Mouse (Mus musculus) ES-Bruce4 (cell line): ENCODE measurements around the gene Iqcd. TPM values are rescaled to one million over a fixed set of nuclear protein-coding genes. Genes with fewer than 3 reads are reported as not detected.

Experiments used
- H3K27ac ChIP-seq: 2 replicates; pipeline ENCODE4 v1.5.1; 2012; ENCODE audit warnings: low read length, inconsistent platforms; ENCODE audit not compliant: insufficient read depth
- H3K27me3 ChIP-seq: 2 replicates; pipeline ENCODE4 v1.6.1; 2012; ENCODE audit warnings: mild to moderate bottlenecking, low read length, inconsistent platforms; ENCODE audit not compliant: control insufficient read depth, poor library complexity, insufficient read depth, severe bottlenecking
- H3K36me3 ChIP-seq: 2 replicates; pipeline ENCODE4 v1.6.1; 2012; ENCODE audit warnings: inconsistent platforms, mild to moderate bottlenecking, low read length, moderate library complexity; ENCODE audit not compliant: control insufficient read depth, poor library complexity, insufficient read depth, severe bottlenecking
- H3K4me1 ChIP-seq: one replicate; pipeline ENCODE4 v1.8.1; 2011; ENCODE audit warnings: low read length; ENCODE audit not compliant: control insufficient read depth, insufficient read depth
- H3K4me3 ChIP-seq: 2 replicates; pipeline ENCODE4 v1.5.1; 2011; ENCODE audit warnings: low read depth, mild to moderate bottlenecking, low read length
- H3K9ac ChIP-seq: 2 replicates; pipeline ENCODE4 v1.6.1; 2012; ENCODE audit warnings: low read depth, mild to moderate bottlenecking, inconsistent platforms; ENCODE audit not compliant: poor library complexity, severe bottlenecking
- H3K9me3 ChIP-seq: replicated peaks from 2 replicates; pipeline ENCODE4 v1.6.1; 2012; ENCODE audit warnings: mild to moderate bottlenecking, low read length, inconsistent platforms; ENCODE audit not compliant: control insufficient read depth, poor library complexity, insufficient read depth, severe bottlenecking
- CTCF ChIP-seq: IDR thresholded peaks from one replicate; pipeline ENCODE4 v1.8.1; 2011; ENCODE audit warnings: low read depth, low read length
- EP300 ChIP-seq: IDR thresholded peaks from 2 replicates; pipeline ENCODE4 v1.6.1; 2011; ENCODE audit warnings: low read depth, low read length; ENCODE audit not compliant: insufficient read depth
- POLR2A ChIP-seq: IDR thresholded peaks from one replicate; pipeline ENCODE4 v1.8.1; 2011; ENCODE audit warnings: low read length; ENCODE audit not compliant: insufficient read depth
- polyA plus RNA-seq: library from polyadenylated mRNA; stranded (reverse); fragments of >200 nt; gene quantifications from 2 replicates; pipeline ENCODE4 v1.2.4, GENCODE M21; 2011; ENCODE audit warnings: low read depth; ENCODE audit not compliant: missing spikeins, insufficient read depth, insufficient read length

The Iqcd gene
- polyA plus RNA-seq, 1 experiment: 0.37 TPM

DNA sequence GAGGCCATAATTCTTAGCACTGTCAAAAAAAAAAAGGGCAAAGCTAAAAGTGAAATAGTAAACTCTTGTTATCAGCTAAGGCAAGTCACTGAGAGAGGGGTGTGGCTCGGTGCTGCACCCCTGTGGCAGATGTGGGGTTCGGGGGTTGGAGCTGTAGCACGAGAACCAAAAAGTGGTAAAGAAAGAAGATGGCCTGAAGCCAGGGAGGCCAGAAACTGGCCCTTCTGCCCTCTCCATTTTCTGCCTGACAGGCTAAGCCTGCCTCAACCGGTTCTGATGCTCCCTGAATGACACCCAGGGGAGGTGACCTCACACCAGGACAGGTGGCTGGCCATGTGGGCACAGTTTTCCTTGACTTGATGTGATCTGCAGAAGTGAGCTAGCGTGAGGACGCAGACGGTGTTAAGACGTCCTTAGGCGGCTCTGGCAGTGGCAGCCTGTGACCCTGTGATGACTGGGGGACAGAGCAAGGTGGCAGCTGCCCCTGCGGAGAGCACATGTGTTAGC lies 10.8 kb upstream of the Iqcd start:
- TF ChIP-seq CTCF (peak; percentile 28), EP300 (no peak)
- Histone ChIP-seq H3K36me3 (no peaks in the 10 kb centered on the region), H3K9ac (no peak overlapping the region), H3K27me3 (no peaks in the 10 kb centered on the region), H3K9me3 (no peaks in the 10 kb centered on the region), H3K4me1 (peaks cover 9% of the 10 kb centered on the region), H3K4me3 (no peak overlapping the region), H3K27ac (no peak overlapping the region)

DNA sequence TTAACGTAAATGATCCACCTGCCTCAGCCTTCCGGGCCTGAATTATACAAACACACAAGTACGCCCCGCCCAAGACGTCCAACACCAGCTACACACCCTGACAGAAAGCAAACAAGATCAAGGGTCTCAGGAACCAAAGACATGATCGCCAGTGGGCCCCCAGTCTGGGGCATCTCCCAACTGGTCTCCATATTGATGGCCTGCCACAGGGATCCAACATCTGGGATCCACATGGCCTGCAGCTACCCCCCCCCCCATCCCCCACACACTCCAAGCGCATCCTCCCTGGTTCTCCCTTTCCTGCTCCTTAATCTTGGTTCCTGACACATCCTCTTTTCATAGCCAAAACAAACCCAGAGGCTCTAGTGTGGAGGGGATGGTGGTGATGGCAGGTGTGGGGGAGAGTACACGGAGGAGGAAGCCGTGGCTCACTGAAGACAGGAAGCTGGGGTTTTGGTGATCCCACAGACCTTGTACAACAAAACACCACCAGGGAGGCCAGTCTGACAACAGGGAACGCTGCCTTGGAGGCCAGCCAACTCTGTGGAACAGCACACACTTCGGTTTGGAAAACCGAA lies 10.2 kb upstream of the Iqcd start:
- Histone ChIP-seq H3K27me3 (no peaks in the 10 kb centered on the region), H3K27ac (no peak overlapping the region), H3K9ac (no peak overlapping the region), H3K36me3 (no peaks in the 10 kb centered on the region), H3K4me3 (no peak overlapping the region), H3K4me1 (peaks cover 9% of the 10 kb centered on the region), H3K9me3 (no peaks in the 10 kb centered on the region)
- TF ChIP-seq EP300: no peak
- TF ChIP-seq CTCF: no peak
- TF ChIP-seq POLR2A: no peak

DNA sequence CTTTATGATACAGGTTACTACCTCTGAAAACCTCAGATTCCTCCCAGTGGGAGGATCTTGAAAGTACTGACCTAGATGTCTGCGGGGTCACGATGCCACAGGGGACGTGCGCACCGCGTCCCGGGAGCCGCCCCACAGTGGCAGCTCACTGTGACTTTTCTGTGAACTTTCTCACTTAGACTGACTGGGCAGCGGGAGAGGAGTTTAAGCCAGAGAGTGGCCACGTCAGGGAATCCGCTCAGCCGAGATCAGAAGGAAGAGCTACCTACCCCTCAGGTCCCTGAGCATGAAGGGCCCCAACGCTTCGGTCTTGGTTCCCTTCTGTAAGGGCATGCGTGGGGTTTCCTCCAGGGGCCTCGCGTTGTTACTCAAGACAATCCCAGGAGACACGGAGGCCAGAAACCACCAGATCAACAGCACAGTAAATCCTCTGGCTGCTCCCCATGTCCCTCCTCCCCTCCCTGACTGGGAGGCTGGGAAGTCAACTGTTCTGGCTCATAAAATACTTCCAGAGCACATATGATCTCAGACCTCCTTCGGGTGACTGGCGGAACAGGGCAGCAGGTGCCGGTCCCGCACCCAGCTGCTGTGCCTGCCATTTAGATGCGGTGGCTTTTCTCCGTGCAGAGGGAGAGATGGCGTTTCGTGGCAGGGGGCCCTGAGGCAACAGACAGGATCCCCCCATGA lies 9.5 kb upstream of the Iqcd start:
- no peaks in the 10 kb centered on the region for H3K36me3 ChIP-seq
- no peaks in the 10 kb centered on the region for H3K27me3 ChIP-seq
- H3K9me3 ChIP-seq: no peaks in the 10 kb centered on the region
- no peak overlapping the region for H3K27ac ChIP-seq
- H3K4me3 ChIP-seq: no peak overlapping the region
- no peak overlapping the region for H3K9ac ChIP-seq
- no peak for TF ChIP-seq POLR2A
- no peak for TF ChIP-seq EP300
- no peak for TF ChIP-seq CTCF
- peaks cover 9% of the 10 kb centered on the region for H3K4me1 ChIP-seq

DNA sequence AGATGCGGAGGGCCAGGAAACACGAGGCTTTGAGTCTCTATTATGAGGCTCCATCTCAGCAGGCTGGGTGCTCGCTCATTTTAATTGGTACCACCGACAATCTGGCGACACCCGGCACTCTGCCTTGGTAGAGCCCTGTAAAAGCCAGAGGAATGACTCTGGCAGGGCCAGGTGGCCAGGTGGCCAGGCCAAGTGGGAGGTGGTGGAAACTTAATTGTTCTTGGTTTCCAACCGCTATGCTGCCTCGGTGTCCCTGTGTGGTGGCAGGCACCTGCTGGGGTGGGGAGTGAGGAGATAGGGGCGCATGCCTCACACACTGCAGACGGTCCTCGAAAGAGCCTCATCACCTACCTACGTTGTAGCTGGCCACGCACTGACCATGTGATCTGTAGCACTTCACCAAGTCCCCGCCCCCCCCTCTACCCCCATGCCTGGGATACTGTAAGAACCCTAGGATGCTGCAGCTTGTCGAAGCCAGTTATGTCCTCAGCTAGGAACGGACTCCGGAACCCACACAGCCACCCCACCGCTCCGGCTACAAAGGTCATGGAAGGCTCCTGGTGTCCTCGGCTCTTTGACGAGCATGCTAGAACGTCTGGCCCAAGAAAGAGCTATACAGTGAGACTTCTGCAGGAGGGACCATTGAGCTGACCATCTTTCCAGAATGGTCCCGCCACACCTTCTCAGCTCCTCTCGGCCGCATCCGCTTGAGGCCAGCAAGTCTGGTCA lies 8.8 kb upstream of the Iqcd start:
- H3K9ac ChIP-seq: no peak overlapping the region
- TF ChIP-seq EP300: no peak
- no peak for TF ChIP-seq CTCF
- TF ChIP-seq POLR2A: no peak
- no peak overlapping the region for H3K27ac ChIP-seq
- peaks cover 9% of the 10 kb centered on the region for H3K4me1 ChIP-seq
- no peaks in the 10 kb centered on the region for H3K27me3 ChIP-seq
- no peaks in the 10 kb centered on the region for H3K9me3 ChIP-seq
- no peaks in the 10 kb centered on the region for H3K36me3 ChIP-seq
- H3K4me3 ChIP-seq: no peak overlapping the region

DNA sequence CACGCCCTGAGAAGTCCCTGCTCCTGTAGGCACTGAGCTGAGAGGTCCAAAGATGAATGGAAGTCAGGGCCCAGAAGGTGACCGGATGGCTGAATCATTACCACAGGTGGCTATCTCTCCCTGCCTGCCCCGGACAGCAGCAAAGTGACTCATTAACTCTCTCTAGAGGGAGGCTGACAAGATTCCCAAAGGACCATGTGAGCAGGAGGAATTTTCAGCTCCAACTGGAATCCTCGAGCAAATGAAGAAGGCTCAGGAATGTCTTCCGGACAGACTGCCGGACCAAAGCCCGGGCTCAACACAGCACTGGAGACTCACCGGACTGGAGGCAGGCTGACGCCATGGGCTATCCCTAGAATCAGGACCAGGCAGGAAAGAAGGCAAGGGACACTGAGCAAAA lies 6.8 kb upstream of the Iqcd start:
- Histone ChIP-seq H3K36me3 (no peaks in the 10 kb centered on the region), H3K4me3 (no peak overlapping the region), H3K27ac (no peak overlapping the region), H3K9me3 (no peaks in the 10 kb centered on the region), H3K4me1 (peaks cover 9% of the 10 kb centered on the region), H3K27me3 (no peaks in the 10 kb centered on the region), H3K9ac (no peak overlapping the region)
- TF ChIP-seq EP300: no peak

DNA sequence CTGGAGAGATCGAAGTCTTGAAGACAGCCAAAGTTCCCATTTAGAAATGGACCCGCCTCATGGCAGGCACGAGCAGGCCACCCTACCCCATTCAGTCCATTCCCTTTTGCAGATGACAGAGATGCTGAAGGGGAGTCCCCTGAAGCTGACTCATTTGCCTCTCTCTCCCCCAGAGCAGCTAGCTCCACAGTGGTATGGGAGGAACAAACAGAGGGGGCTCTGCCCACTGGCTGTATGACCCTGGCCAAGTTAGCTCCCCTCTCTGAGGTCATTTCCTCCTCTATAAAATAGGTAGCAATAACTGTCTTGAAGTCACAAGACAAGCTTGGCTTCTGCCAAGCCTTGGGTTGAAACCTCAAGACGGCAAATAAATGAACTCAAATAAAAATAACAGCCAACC lies 5.3 kb upstream of the Iqcd start:
- no peak overlapping the region for H3K27ac ChIP-seq
- no peaks in the 10 kb centered on the region for H3K9me3 ChIP-seq
- peaks cover 5% of the 10 kb centered on the region for H3K4me1 ChIP-seq
- TF ChIP-seq POLR2A (no peak), CTCF (no peak), EP300 (no peak)
- no peak overlapping the region for H3K9ac ChIP-seq
- no peaks in the 10 kb centered on the region for H3K27me3 ChIP-seq
- H3K4me3 ChIP-seq: no peak overlapping the region
- no peaks in the 10 kb centered on the region for H3K36me3 ChIP-seq
